Mouse (Mus musculus): Measurements from ENCODE around the gene Usp2. TPM values are rescaled to one million over a fixed set of nuclear protein-coding genes. Genes with fewer than 3 reads are reported as not detected.

Usp2 gene
- total and polyA plus RNA-seq, 3 experiments: 3.6 to 13.9 TPM; not detected in 1

DNA sequence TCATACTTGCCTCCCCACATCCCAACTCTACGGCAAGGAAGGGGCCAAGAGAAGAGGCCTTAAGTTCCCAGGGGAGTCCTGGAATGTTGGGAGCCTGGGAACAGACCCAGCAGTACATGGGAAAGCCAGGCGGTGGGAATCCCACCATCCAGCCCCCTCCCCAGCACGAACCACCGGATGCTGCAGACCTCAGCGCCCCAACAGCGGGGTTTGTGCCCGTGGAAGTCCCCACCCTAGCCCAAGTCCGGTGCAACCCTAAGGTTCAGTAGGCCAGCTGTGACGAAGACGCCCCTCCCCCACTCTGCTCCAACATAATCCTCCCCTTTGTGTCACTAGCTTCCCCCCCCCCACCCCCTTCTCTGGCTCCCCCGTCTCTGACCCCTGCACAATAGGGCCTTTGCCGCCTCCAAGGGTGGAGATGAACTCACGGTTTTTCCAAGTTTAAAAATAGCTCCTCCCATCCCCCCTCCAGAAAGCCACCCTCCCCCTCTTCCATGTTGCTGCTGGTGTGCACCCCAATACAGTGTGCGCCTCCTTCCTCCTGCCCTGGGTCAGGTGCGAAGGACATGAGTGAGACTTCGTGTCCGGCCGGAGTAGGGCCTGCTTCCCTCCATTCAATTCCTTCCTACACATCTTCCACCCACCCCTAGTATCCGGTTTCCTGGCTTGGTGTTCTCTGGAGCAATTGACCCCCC, 63.9 kb downstream of the Usp2 start:
- peaks cover 0 to 2% of the 10 kb centered on the region in 2 experiments; a peak in 1 of 4 replicates for H3K36me3 ChIP-seq (ENCODE audit: control insufficient read depth in 1 of 2, insufficient read depth in 2 of 2, low read length in 2 of 2)
- H3K9ac ChIP-seq (ENCODE audit: control insufficient read depth, low read depth, low read length, poor library complexity, severe bottlenecking): no peak overlapping the region
- TF ChIP-seq MYB (IDR thresholded peaks at IDR 0.05; ENCODE audit: low read depth, low read length) (no peak), MYC (IDR thresholded peaks at IDR 0.05; ENCODE audit: low read depth, low read length) (no peak), ZKSCAN1 (IDR thresholded peaks at IDR 0.05; ENCODE audit: low read depth, low read length) (no peak), ELF1 (IDR thresholded peaks at IDR 0.05; ENCODE audit: low read depth, low read length) (no peak), USF2 (IDR thresholded peaks at IDR 0.05; ENCODE audit: borderline replicate concordance in 1 of 2, insufficient read depth in 1 of 2, low read depth in 1 of 2, low read length in 2 of 2) (no peak)
- H3K9me3 ChIP-seq (replicated peaks; ENCODE audit: insufficient read depth, low read length): no peaks in the 10 kb centered on the region
- peaks cover 0 to 10% of the 10 kb centered on the region in 2 experiments; a peak in 3 of 4 replicates for H3K4me1 ChIP-seq (ENCODE audit: control insufficient read depth in 1 of 2, insufficient read depth in 2 of 2, low read length in 2 of 2)
- H3K27ac ChIP-seq (ENCODE audit: control insufficient read depth, low read depth, low read length): no peak overlapping the region
- no peak overlapping the region for H3K4me3 ChIP-seq (ENCODE audit: control insufficient read depth in 1 of 2, insufficient read depth in 1 of 2, low read depth in 2 of 2, low read length in 2 of 2)
- no peaks in the 10 kb centered on the region for H3K79me2 ChIP-seq (ENCODE audit: control insufficient read depth, insufficient read depth, low read length, poor library complexity)
- peaks cover 22 to 24% of the 10 kb centered on the region in 2 experiments for H3K27me3 ChIP-seq (ENCODE audit: control insufficient read depth in 1 of 2, insufficient read depth in 2 of 2, low read length in 2 of 2)
- no peak for DNase-seq (ENCODE audit: low read depth, low spot score)

- peaks cover 0 to 14% of the 10 kb centered on the region in 2 experiments; a peak in 3 of 4 replicates for H3K4me1 ChIP-seq (ENCODE audit: control insufficient read depth in 1 of 2, insufficient read depth in 2 of 2, low read length in 2 of 2)
- no peak overlapping the region for H3K27ac ChIP-seq (ENCODE audit: control insufficient read depth, low read depth, low read length)
- H3K36me3 ChIP-seq (ENCODE audit: control insufficient read depth in 1 of 2, insufficient read depth in 2 of 2, low read length in 2 of 2): peaks cover 0 to 5% of the 10 kb centered on the region in 2 experiments; a peak in 1 of 4 replicates
- peaks cover 22 to 24% of the 10 kb centered on the region in 2 experiments for H3K27me3 ChIP-seq (ENCODE audit: control insufficient read depth in 1 of 2, insufficient read depth in 2 of 2, low read length in 2 of 2)
- DNase-seq (ENCODE audit: low read depth, low spot score): no peak
- TF ChIP-seq MEF2A (IDR thresholded peaks at IDR 0.05; ENCODE audit: extremely low read depth, insufficient replicate concordance, low read depth, low read length, poor library complexity, severe bottlenecking) (no peak), SIN3A (IDR thresholded peaks at IDR 0.05; ENCODE audit: low read length) (no peak), MXI1 (IDR thresholded peaks at IDR 0.05; ENCODE audit: low read depth, low read length) (no peak)
- no peak overlapping the region for H3K4me3 ChIP-seq (ENCODE audit: control insufficient read depth in 1 of 2, insufficient read depth in 1 of 2, low read depth in 2 of 2, low read length in 2 of 2)
- no peaks in the 10 kb centered on the region for H3K79me2 ChIP-seq (ENCODE audit: control insufficient read depth, insufficient read depth, low read length, poor library complexity)
- H3K9ac ChIP-seq (ENCODE audit: control insufficient read depth, low read depth, low read length, poor library complexity, severe bottlenecking): no peak overlapping the region
- no peaks in the 10 kb centered on the region for H3K9me3 ChIP-seq (replicated peaks; ENCODE audit: insufficient read depth, low read length)
Measured at GRCm38 (mm10) chr9:44131276-44131590, 64.4 kb downstream of the Usp2 start.

- H3K79me2 ChIP-seq (ENCODE audit: control insufficient read depth, insufficient read depth, low read length, poor library complexity): no peaks in the 10 kb centered on the region
Measured at GRCm38 (mm10) chr9:44132200-44132599, 65.4 kb downstream of the Usp2 start.

More at GRCm38 (mm10) chr9:44132200-44132599, 65.4 kb downstream of the Usp2 start:
- TF ChIP-seq CHD2 (IDR thresholded peaks at IDR 0.05; ENCODE audit: low read length): no peak
- TF ChIP-seq MAFK (IDR thresholded peaks at IDR 0.05; ENCODE audit: borderline replicate concordance, low read depth, low read length): no peak
- no peak for TF ChIP-seq BHLHE40 (IDR thresholded peaks at IDR 0.05; ENCODE audit: borderline replicate concordance, low read depth, low read length)
- peaks cover 0 to 8% of the 10 kb centered on the region in 2 experiments; a peak in 1 of 4 replicates for H3K36me3 ChIP-seq (ENCODE audit: control insufficient read depth in 1 of 2, insufficient read depth in 2 of 2, low read length in 2 of 2)
- no peak overlapping the region for H3K9ac ChIP-seq (ENCODE audit: control insufficient read depth, low read depth, low read length, poor library complexity, severe bottlenecking)
- no peak for DNase-seq (ENCODE audit: low read depth, low spot score)
- H3K27me3 ChIP-seq (ENCODE audit: control insufficient read depth in 1 of 2, insufficient read depth in 2 of 2, low read length in 2 of 2): peaks cover 22 to 24% of the 10 kb centered on the region in 2 experiments
- H3K9me3 ChIP-seq (replicated peaks; ENCODE audit: insufficient read depth, low read length): no peaks in the 10 kb centered on the region
- no peak overlapping the region for H3K27ac ChIP-seq (ENCODE audit: control insufficient read depth, low read depth, low read length)
- H3K4me1 ChIP-seq (ENCODE audit: control insufficient read depth in 1 of 2, insufficient read depth in 2 of 2, low read length in 2 of 2): peaks cover 0 to 18% of the 10 kb centered on the region in 2 experiments; a peak in 3 of 4 replicates
- H3K4me3 ChIP-seq (ENCODE audit: control insufficient read depth in 1 of 2, insufficient read depth in 1 of 2, low read depth in 2 of 2, low read length in 2 of 2): no peak overlapping the region

All from MEL (cell line).